Mouse (Mus musculus): ENCODE data around the gene Gm10058. TPM values are rescaled to one million over a fixed set of nuclear protein-coding genes. Genes with fewer than 3 reads are reported as not detected.
"Not testable (repeated sequence)": the region's sequence is repeated elsewhere in the genome, so short reads cannot be mapped to it uniquely, and the experiment has no call there.

Gene Gm10058
- polyA plus RNA-seq (2011; ENCODE audit: insufficient read depth, insufficient read length, low replicate concordance, missing spikeins), result not detected in 2 replicates

- H3K4me1 ChIP-seq (ENCODE audit: control insufficient read depth, insufficient read depth, low read length); H3K4me3 ChIP-seq (replicated peaks; ENCODE audit: control insufficient read depth, low read depth, low read length); H3K27ac ChIP-seq (ENCODE audit: control insufficient read depth, insufficient read depth, low read depth, low read length, poor library complexity): not testable (repeated sequence)
- no CpG with 5 or more reads among the region's 5 CpGs for WGBS
These were observed at the start of gene Gm10058 for GRCm38 (mm10) chrX:27946785-27947184. Gene Gm10058 (minus strand): TSS chrX:27946885.

Data from bone marrow, adult 2 months (tissue).